Mouse (Mus musculus) G1E (cell line): ENCODE measurements around the gene Synrg.

Experiments
- CTCF ChIP-seq: IDR thresholded peaks from 2 replicates; pipeline ENCODE4 v1.5.1; 2012; ENCODE audit warnings: low read depth, low read length, inconsistent platforms, mixed read lengths
- GATA1 ChIP-seq: IDR thresholded peaks from 2 replicates; pipeline ENCODE4 v1.6.1; 2012; ENCODE audit warnings: borderline replicate concordance, low read length, inconsistent platforms, mixed read lengths
- POLR2AphosphoS5 ChIP-seq: IDR thresholded peaks from 2 replicates; pipeline ENCODE4 v1.6.1; 2012; ENCODE audit warnings: low read depth, low read length, inconsistent platforms; ENCODE audit not compliant: insufficient replicate concordance
- TAL1 ChIP-seq: conservative IDR thresholded peaks from 2 replicates; pipeline ENCODE4 v1.6.1; 2012; ENCODE audit warnings: low read depth, low read length, inconsistent platforms, mixed read lengths

DNA sequence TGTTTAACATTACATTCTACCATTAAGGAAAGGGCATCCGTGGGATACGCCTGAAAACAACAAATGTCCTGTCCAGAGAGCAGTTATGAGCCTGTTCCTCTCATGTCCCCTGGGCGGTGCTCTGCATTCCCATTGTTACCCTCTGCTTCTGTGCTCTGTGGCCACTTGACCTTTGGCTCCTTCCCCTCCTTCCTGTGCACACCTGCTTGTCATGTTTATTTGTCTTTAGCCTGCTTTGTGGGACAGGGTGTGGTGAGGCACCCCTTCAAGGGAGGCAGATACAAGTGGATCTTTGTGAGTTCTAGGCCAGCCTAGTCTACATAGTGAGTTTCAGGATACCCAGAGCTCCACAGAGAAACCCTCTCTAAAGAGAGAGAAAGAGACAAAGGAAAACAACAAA lies 30.3 kb downstream of the Synrg start:
- no peak for TF ChIP-seq CTCF
- TF ChIP-seq GATA1: no peak
- no peak for TF ChIP-seq TAL1
- no peak for TF ChIP-seq POLR2AphosphoS5
